Mouse (Mus musculus) stomach, embryonic 16.5 days (tissue): ENCODE data around the gene Slc1a2. TPM values are rescaled to one million over a fixed set of nuclear protein-coding genes. Genes with fewer than 3 reads are reported as not detected.

Experiments used
- ATAC-seq: fragments of 200-750 bp; cut with Nextera tagmentation; 2 replicates; pipeline ENCODE4 v1.8.0; 2017; ENCODE audit warnings: moderate number of reproducible peaks, moderate TSS enrichment; ENCODE audit not compliant: insufficient read depth, low FRiP score
- H3K27ac ChIP-seq: fragments of 300-500 bp; sonication (generic); 2 replicates; pipeline ENCODE4 v1.5.1; 2014; ENCODE audit warnings: low read length
- H3K27me3 ChIP-seq: fragments of 300-500 bp; sonication (generic); 2 replicates; pipeline ENCODE4 v1.6.1; 2014; ENCODE audit warnings: low read length, control low read depth, mixed read lengths; ENCODE audit not compliant: control insufficient read depth, insufficient read depth
- H3K36me3 ChIP-seq: fragments of 300-500 bp; sonication (generic); 2 replicates; pipeline ENCODE4 v1.6.1; 2014; ENCODE audit warnings: low read length; ENCODE audit not compliant: control insufficient read depth, insufficient read depth
- H3K4me1 ChIP-seq: fragments of 300-500 bp; sonication (generic); 2 replicates; pipeline ENCODE4 v1.6.1; 2014; ENCODE audit warnings: low read length, control low read depth, mixed read lengths; ENCODE audit not compliant: control insufficient read depth, insufficient read depth
- H3K4me2 ChIP-seq: fragments of 300-500 bp; sonication (generic); 2 replicates; pipeline ENCODE4 v1.6.1; 2014; ENCODE audit warnings: low read depth, low read length, mixed read lengths
- H3K4me3 ChIP-seq: fragments of 300-500 bp; sonication (generic); replicated peaks from 2 replicates; pipeline ENCODE4 v1.5.1; 2014; ENCODE audit warnings: mild to moderate bottlenecking, low read length
- H3K9ac ChIP-seq: fragments of 300-500 bp; sonication (generic); 2 replicates; pipeline ENCODE4 v1.6.1; 2014; ENCODE audit warnings: low read length
- H3K9me3 ChIP-seq: fragments of 300-500 bp; sonication (generic); replicated peaks from 2 replicates; pipeline ENCODE4 v1.6.1; 2016; ENCODE audit warnings: low read length, control low read depth; ENCODE audit not compliant: control insufficient read depth
- WGBS: fragments of 180-500 bp; shearing (Covaris S2); extraction: QIAGEN DNeasy Blood & Tissue Kit; methylation state at CpG from one replicate; pipeline ENCODE4 v1.1.7; 2014; 5-methylcytosine and 5-hydroxymethylcytosine counted together
- polyA plus RNA-seq: library from polyadenylated mRNA; unstranded; fragments of >200 nt; fragmentation: Nextera tagmentation; extraction: Ambion mirVana; gene quantifications from 2 replicates; pipeline ENCODE4 v1.2.1, GENCODE M21; 2015

Gene Slc1a2
- polyA plus RNA-seq, 1 experiment from 2014 or later: 1.0 TPM

GRCm38 (mm10) chr2:102675275-102675674, 16.8 kb downstream of the Slc1a2 start:
- H3K27ac ChIP-seq: no peak overlapping the region
- H3K9me3 ChIP-seq: no peaks in the 10 kb centered on the region
- H3K4me3 ChIP-seq: no peak overlapping the region
- no peak overlapping the region for H3K9ac ChIP-seq
- H3K27me3 ChIP-seq: no peaks in the 10 kb centered on the region
- H3K4me1 ChIP-seq: no peaks in the 10 kb centered on the region
- 76% methylated on average over 6 of the region's 6 CpGs for WGBS
- H3K36me3 ChIP-seq: no peaks in the 10 kb centered on the region
- H3K4me2 ChIP-seq: no peak overlapping the region
- no peak for ATAC-seq

GRCm38 (mm10) chr2:102676716-102677312, 18.4 kb downstream of the Slc1a2 start:
- no peaks in the 10 kb centered on the region for H3K27me3 ChIP-seq
- no peaks in the 10 kb centered on the region for H3K36me3 ChIP-seq
- no peak overlapping the region for H3K4me2 ChIP-seq
- H3K4me3 ChIP-seq: no peak overlapping the region
- H3K4me1 ChIP-seq: no peaks in the 10 kb centered on the region
- no peaks in the 10 kb centered on the region for H3K9me3 ChIP-seq
- ATAC-seq: no peak; the same call in 1 of the 2 replicates
- no peak overlapping the region for H3K9ac ChIP-seq
- WGBS: 71% methylated on average over 9 of the region's 9 CpGs
- peak overlapping the region; percentile 39 for H3K27ac ChIP-seq

GRCm38 (mm10) chr2:102677400-102677799, 18.9 kb downstream of the Slc1a2 start:
- H3K4me2 ChIP-seq: no peak overlapping the region
- WGBS: 55% methylated on average over 6 of the region's 6 CpGs
- no peaks in the 10 kb centered on the region for H3K4me1 ChIP-seq
- H3K36me3 ChIP-seq: no peaks in the 10 kb centered on the region
- H3K27ac ChIP-seq: peak overlapping the region; percentile 39
- ATAC-seq: no peak
- no peaks in the 10 kb centered on the region for H3K9me3 ChIP-seq
- no peak overlapping the region for H3K4me3 ChIP-seq
- no peaks in the 10 kb centered on the region for H3K27me3 ChIP-seq
- no peak overlapping the region for H3K9ac ChIP-seq

- 59% methylated on average over 7 of the region's 7 CpGs for WGBS
- no peaks in the 10 kb centered on the region for H3K9me3 ChIP-seq
- H3K4me2 ChIP-seq: no peak overlapping the region
- no peak overlapping the region for H3K27ac ChIP-seq
- no peaks in the 10 kb centered on the region for H3K27me3 ChIP-seq
- no peaks in the 10 kb centered on the region for H3K4me1 ChIP-seq
- no peaks in the 10 kb centered on the region for H3K36me3 ChIP-seq
- ATAC-seq: no peak
- no peak overlapping the region for H3K4me3 ChIP-seq
- no peak overlapping the region; the same call in 1 of the 2 replicates for H3K9ac ChIP-seq
Measured at GRCm38 (mm10) chr2:102681351-102681750, 22.9 kb downstream of the Slc1a2 start.

GRCm38 (mm10) chr2:102682168-102682567, 23.7 kb downstream of the Slc1a2 start:
- Histone ChIP-seq H3K9ac (no peak overlapping the region), H3K4me1 (no peaks in the 10 kb centered on the region), H3K36me3 (no peaks in the 10 kb centered on the region), H3K9me3 (no peaks in the 10 kb centered on the region), H3K27ac (no peak overlapping the region), H3K4me2 (no peak overlapping the region), H3K27me3 (no peaks in the 10 kb centered on the region), H3K4me3 (no peak overlapping the region)
- WGBS: 49% methylated on average over 5 of the region's 5 CpGs
- ATAC-seq: peak; percentile 16; the same call in 1 of the 2 replicates

- no peak overlapping the region for H3K4me2 ChIP-seq
- no peak overlapping the region for H3K4me3 ChIP-seq
- no peak for ATAC-seq
- H3K36me3 ChIP-seq: no peaks in the 10 kb centered on the region
- H3K9ac ChIP-seq: no peak overlapping the region
- no peaks in the 10 kb centered on the region; the same call in 1 of the 2 replicates for H3K27me3 ChIP-seq
- H3K27ac ChIP-seq: no peak overlapping the region
- WGBS: 82% methylated on average over 7 of the region's 7 CpGs
- H3K9me3 ChIP-seq: no peaks in the 10 kb centered on the region
- H3K4me1 ChIP-seq: no peaks in the 10 kb centered on the region
Measured at GRCm38 (mm10) chr2:102685371-102686107, 27.1 kb downstream of the Slc1a2 start.

- no peak for ATAC-seq
- Histone ChIP-seq H3K9ac (no peak overlapping the region), H3K36me3 (no peaks in the 10 kb centered on the region), H3K27me3 (no peaks in the 10 kb centered on the region; the same call in 1 of the 2 replicates), H3K4me2 (no peak overlapping the region), H3K4me1 (no peaks in the 10 kb centered on the region), H3K9me3 (no peaks in the 10 kb centered on the region), H3K27ac (no peak overlapping the region), H3K4me3 (no peak overlapping the region)
- WGBS: 68% methylated on average over 9 of the region's 9 CpGs
Measured at GRCm38 (mm10) chr2:102686108-102686450, 27.6 kb downstream of the Slc1a2 start.

- peaks cover 4% of the 10 kb centered on the region; the same call in 1 of the 2 replicates for H3K4me1 ChIP-seq
- no peak overlapping the region for H3K9ac ChIP-seq
- ATAC-seq: peak; percentile 85
- H3K27me3 ChIP-seq: no peaks in the 10 kb centered on the region
- no peaks in the 10 kb centered on the region for H3K36me3 ChIP-seq
- H3K4me3 ChIP-seq: no peak overlapping the region
- H3K27ac ChIP-seq: no peak overlapping the region
- WGBS: 49% methylated on average over 7 of the region's 7 CpGs
- no peak overlapping the region for H3K4me2 ChIP-seq
- H3K9me3 ChIP-seq: no peaks in the 10 kb centered on the region
Measured at GRCm38 (mm10) chr2:102693556-102693955, 35.1 kb downstream of the Slc1a2 start.

- Histone ChIP-seq H3K36me3 (no peaks in the 10 kb centered on the region), H3K27me3 (no peaks in the 10 kb centered on the region), H3K9ac (no peak overlapping the region), H3K9me3 (no peaks in the 10 kb centered on the region), H3K4me2 (no peak overlapping the region), H3K4me1 (peaks cover 4% of the 10 kb centered on the region; the same call in 1 of the 2 replicates), H3K27ac (no peak overlapping the region), H3K4me3 (no peak overlapping the region)
- ATAC-seq: no peak
- WGBS: 80% methylated on average over 4 of the region's 4 CpGs
Measured at GRCm38 (mm10) chr2:102694750-102695149, 36.3 kb downstream of the Slc1a2 start.
